Mouse (Mus musculus) hematopoietic stem cell, adult 5-6 weeks (primary cell): ENCODE data around the gene Sh3bgrl3. TPM values are rescaled to one million over a fixed set of nuclear protein-coding genes. Genes with fewer than 3 reads are reported as not detected.

Experiments
- ATAC-seq, 2 experiments: fragments of 125-278 bp in 1 of 2; replicated peaks in 1 of 2; 2 replicates each; pipeline ENCODE4 v1.8.0; 2016 to 2017; ENCODE audit warnings: inconsistent platforms in 2 of 2, mild to moderate bottlenecking in 2 of 2, moderate number of reproducible peaks in 2 of 2, low read depth in 1 of 2, moderate TSS enrichment in 1 of 2; ENCODE audit not compliant: low FRiP score in 2 of 2, poor library complexity in 2 of 2, severe bottlenecking in 2 of 2, insufficient read depth in 1 of 2, low TSS enrichment in 1 of 2
- total RNA-seq: library from RNA; stranded (forward); fragments of 172-1452, 232-1000 nt; gene quantifications from 2 replicates; pipeline ENCODE4 v1.2.3, GENCODE M21; 2017

The Sh3bgrl3 gene
- total RNA-seq, 1 experiment from 2014 or later = 118 TPM

DNA sequence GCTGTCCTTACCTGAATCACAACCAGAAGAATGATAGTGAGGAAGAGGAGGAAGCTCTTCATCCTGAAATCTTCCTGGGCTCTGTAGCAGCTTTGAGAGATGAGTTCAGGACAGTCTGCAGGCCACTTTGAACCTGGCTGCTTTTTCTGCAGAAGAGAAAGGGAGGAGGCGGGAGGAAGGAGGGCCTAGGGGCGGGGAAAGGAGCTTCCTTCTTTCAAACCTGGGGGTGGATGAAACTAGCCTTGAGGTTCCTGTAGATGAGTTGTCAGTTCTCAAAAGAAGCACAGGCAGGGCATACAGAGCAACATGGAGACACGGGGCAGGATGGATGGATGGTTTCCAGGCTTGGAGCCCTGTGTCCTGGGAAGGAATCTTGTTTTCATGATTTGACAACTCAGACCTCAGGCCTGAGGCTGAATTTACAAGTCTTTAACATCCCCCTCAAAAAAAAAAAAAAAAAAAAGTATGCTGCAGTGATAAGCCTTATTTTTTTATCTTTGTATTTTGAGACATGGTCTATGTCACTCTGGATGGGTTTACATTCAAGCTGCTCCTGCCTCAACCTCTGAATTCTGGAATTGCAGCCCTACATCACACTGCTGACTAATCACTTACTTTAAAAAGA is 33.6 kb downstream of the Sh3bgrl3 start, which contains the start of gene Cd52:
TSS of gene Cd52 (minus strand) at position 160 of the 625 bp plus-strand sequence.
- ATAC-seq = peak; percentile 54 to 70

DNA sequence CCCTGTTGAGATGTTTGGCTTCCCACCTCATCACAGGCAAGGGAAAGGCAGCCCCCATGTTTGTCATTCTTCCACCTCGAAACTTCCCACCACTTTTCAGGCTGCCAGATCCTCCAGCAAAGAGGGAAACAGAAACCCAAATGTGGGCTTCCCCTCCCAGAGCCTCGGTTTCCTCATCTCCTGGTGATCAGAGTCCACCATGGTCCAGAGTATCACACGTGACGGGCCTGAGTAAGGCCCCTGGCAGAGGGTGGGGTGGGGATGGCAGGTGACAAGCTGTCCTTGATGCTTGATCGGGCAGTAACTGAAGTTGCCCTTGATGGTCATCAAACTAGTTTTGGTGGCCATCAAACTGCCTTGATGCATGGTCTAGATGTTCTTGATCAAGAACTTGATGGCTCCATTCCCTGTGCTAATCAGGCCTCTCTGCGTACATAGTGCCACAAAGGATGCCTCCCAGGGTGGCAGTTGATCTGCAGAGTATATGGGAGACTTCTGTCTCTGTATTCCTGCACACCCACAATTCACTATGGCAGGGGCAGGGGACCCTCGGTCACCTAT is 34.5 kb downstream of the Sh3bgrl3 start:
- no peak for ATAC-seq

DNA sequence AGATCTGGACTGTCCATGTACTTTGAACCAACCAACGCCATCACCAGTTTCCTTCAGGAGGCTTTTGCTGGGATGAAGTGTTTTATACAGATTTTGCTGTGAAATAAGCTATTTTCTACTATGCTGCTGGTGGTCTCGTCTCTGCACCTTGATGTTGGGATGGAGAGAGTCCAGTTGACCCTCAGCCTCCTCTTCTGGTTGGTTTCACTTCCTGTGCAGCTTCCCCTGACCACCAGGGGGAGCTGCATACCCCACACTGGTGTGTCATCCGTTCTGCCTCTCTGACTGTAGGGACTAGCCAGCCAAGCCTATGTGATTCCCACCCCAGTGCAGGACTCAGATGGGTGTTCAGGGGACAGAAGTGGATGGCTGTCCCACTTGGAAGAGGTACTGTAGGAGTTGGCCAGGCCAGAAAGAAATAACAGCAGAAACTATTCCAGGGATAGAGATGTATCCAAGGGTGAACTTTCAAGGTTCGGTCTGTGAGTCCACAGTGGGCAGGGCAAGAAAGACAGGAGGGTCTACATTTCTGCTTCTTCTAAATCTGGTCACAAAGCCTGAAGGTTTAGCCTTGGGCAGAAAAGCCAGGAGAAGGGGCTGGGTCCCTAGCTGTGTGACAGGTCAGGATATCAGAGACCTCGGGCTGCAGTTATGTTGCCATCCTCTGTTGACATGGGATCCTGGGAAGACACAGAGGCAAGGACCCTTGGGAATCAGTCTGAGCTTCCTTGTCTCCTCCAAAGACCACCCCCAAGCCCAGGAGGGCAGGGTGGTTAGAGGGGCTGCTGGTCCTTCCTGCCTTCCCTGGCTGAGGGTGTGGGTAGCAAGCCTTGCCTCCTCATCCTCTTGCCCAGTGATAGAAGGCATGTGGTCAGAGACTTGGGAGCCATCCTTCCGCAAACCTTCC is 36.0 kb downstream of the Sh3bgrl3 start:
- peak; percentile 40 to 47; a peak in 2 of 4 replicates for ATAC-seq

DNA sequence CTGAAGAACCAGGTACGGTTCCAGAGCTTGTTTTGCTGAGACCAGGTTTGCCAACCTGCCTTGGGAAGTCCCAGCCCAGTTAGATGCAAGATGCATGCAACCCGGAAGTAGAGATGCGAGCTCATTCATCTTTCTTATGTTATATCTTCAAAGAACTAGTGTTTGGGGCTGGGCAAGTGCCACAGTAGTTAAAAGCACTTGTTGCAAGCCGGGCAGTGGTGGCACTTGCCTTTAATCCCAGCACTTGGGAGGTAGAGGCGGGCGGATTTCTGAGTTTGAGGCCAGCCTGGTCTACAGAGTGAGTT is 37.4 kb downstream of the Sh3bgrl3 start:
- ATAC-seq = no peak

- ATAC-seq = no peak
Measured at GRCm38 (mm10) chr4:134090521-134091224, 37.9 kb downstream of the Sh3bgrl3 start.

DNA sequence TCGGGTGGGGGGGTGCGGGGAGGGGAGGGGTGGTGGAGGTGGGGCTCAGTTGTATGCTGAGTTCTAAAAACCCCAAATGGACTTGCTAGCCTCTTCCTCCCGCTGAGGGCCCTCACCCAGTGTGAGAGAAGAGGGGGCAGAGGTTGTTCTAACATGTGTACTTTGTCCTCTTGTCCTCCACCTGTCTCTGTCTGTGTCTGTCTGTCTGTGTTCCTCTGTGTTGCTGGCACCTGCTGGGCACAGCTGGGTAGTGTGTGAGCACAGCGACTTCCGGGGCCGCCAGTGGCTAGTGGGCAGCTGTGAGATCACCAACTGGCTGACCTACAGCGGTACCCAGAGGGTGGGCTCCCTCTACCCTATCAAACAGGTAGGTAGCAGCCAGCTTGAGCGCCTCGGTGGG is 39.6 kb downstream of the Sh3bgrl3 start:
- ATAC-seq = no peak

DNA sequence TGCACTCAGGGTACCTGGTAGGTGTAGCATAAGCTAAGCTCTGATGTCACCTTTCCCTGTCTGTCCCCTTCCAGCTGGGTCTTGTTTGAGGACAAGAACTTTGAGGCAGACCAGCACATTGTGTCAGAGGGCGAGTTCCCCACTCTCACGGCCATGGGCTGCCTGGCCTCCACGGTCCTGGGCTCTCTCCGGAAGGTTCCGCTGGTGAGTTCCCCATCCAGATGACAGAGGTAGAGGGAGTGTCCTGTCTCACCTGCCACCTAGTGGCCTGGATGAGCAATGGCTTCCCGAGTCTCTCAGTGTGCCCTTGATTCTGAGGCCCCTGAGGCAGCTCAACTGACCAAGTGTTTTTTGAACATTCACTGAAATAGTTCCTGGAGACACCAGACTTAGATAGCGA is 41.2 kb downstream of the Sh3bgrl3 start:
- peak; percentile 92 to 95 for ATAC-seq

GRCm38 (mm10) chr4:134084999-134085398 is 43.6 kb downstream of the Sh3bgrl3 start:
- no peak for ATAC-seq

- no peak for ATAC-seq
Measured at GRCm38 (mm10) chr4:134082460-134082859, 46.1 kb downstream of the Sh3bgrl3 start.

GRCm38 (mm10) chr4:134081730-134082386 is 46.7 kb downstream of the Sh3bgrl3 start:
- ATAC-seq = peak; percentile 92 to 93

DNA sequence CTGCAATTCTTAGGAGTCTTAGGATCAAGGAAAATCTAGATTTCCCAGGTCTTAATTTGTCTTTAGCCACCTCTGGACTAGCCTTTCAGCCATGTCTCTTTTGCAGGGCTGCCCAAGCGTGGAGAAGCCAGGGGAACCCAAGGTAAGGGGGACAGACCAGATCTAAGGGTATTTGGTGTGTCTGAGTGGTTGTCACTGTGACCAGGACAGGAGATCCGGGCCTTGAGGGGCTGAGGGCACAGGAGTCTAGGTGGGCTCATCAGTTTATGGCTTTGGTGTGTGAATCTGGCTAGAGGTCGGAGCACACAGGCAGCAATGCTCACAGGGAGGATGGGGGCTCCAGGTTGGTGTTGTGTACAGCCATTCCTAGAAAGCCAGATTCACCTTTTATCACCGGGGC is 47.9 kb downstream of the Sh3bgrl3 start:
- ATAC-seq = no peak

- ATAC-seq = peak; percentile 47 to 49; a peak in 3 of 4 replicates
Measured at GRCm38 (mm10) chr4:134078694-134079093, 49.9 kb downstream of the Sh3bgrl3 start.

Other genes starting within 250 kb of the Sh3bgrl3 start
- gene Rps6ka1, start 241.0 kb downstream of the Sh3bgrl3 start, total RNA-seq = 65.1 and 82.5 TPM in 2 replicates
- 631 and 724 TPM in 2 replicates for gene Hmgn2, start 160.1 kb downstream of the Sh3bgrl3 start, total RNA-seq
- 19.2 and 25.5 TPM in 2 replicates for gene Dhdds, start 127.9 kb downstream of the Sh3bgrl3 start, total RNA-seq
- gene Lin28a, start 109.9 kb downstream of the Sh3bgrl3 start, total RNA-seq = 4.2 and 4.8 TPM in 2 replicates
- gene Zfp683, start 75.0 kb downstream of the Sh3bgrl3 start, total RNA-seq = 1.4 TPM in 1 of 2 replicates, not detected in the other
- 0.79 and 2.4 TPM in 2 replicates for gene Crybg2, start 68.0 kb downstream of the Sh3bgrl3 start, total RNA-seq
- 342 and 372 TPM in 2 replicates for gene Cd52, start 33.7 kb downstream of the Sh3bgrl3 start, total RNA-seq
- gene Ubxn11, start 26.2 kb downstream of the Sh3bgrl3 start, total RNA-seq = 4.2 and 6.3 TPM in 2 replicates
- gene Cep85, start 58.3 kb upstream of the Sh3bgrl3 start, total RNA-seq = 42.6 and 46.0 TPM in 2 replicates
- not detected in 2 replicates for gene Gm7534, start 74.2 kb upstream of the Sh3bgrl3 start, total RNA-seq
- not detected in 2 replicates for gene Catsper4, start 98.6 kb upstream of the Sh3bgrl3 start, total RNA-seq
- gene Cnksr1, start 109.6 kb upstream of the Sh3bgrl3 start, total RNA-seq = not detected in 2 replicates
- not detected in 2 replicates for gene E130218I03Rik, start 114.9 kb upstream of the Sh3bgrl3 start, total RNA-seq
- 10.7 and 14.4 TPM in 2 replicates for gene Zfp593, start 116.8 kb upstream of the Sh3bgrl3 start, total RNA-seq
- gene Gm30191, start 118.1 kb upstream of the Sh3bgrl3 start, total RNA-seq = not detected in 2 replicates
- 1.1 and 2.1 TPM in 2 replicates for gene Grrp1, start 125.3 kb upstream of the Sh3bgrl3 start, total RNA-seq
- 32.7 and 36.2 TPM in 2 replicates for gene Pdik1l, start 159.1 kb upstream of the Sh3bgrl3 start, total RNA-seq
- not detected in 2 replicates for gene Trim63, start 186.3 kb upstream of the Sh3bgrl3 start, total RNA-seq
- not detected in 2 replicates for gene Slc30a2, start 214.4 kb upstream of the Sh3bgrl3 start, total RNA-seq